Mouse (Mus musculus): ENCODE data around the gene Prex1. TPM values are rescaled to one million over a fixed set of nuclear protein-coding genes. Genes with fewer than 3 reads are reported as not detected.

The Prex1 gene
- polyA plus RNA-seq, 1 experiment from 2014 or later, result 28.5 TPM

DNA sequence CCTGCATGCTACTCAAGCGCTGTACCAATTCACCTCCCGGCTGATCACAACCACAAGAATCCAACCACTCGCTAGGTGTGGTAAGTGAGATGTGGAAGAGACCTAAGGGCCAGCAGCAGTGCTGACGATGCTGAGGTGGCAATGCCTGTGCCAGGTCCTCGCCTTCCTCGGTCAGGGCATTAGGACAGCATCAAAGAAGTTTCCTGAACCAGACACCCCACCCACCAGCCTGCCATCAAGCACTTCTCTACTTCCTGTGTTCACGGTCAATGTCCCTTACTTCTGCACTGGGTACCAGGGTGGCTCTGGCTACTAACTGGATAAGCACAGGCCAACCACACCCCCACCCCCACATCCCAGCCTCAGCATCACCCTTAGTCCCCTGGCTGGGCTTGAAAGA is 91.0 kb downstream of the Prex1 start:
- Histone ChIP-seq H3K4me1 (replicated peaks) (peaks cover 43% of the 10 kb centered on the region), H3K4me2 (no peak overlapping the region), H3K4me3 (no peak overlapping the region), H3K9me3 (no peaks in the 10 kb centered on the region), H3K36me3 (peaks cover 19% of the 10 kb centered on the region), H3K9ac (peak overlapping the region; percentile 56), H3K27ac (replicated peaks) (peak overlapping the region; percentile 82), H3K27me3 (no peaks in the 10 kb centered on the region)
- 87% methylated on average over 7 of the region's 7 CpGs for WGBS
- ATAC-seq (ENCODE audit: low read depth), result no peak; the same call in 1 of the 2 replicates

DNA sequence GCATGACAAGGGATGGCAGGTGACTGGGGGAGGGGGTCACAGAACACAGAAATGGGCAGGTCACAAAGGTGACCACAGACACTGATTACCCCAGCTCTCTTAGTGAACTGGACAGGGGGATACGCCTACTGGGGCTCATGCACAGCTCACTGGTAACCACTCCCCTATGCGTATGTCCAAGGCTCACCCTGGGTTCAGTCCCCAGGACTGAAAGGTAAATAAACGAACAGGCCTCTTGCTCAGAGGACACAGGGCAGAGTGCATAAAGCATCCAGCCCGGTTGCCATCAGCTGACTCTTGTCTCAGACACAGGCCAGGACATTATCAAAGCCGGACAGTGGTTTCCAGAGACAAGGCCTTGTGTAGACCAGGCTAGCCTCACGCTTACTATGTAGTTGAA is 91.6 kb downstream of the Prex1 start:
- no peaks in the 10 kb centered on the region for H3K27me3 ChIP-seq

DNA sequence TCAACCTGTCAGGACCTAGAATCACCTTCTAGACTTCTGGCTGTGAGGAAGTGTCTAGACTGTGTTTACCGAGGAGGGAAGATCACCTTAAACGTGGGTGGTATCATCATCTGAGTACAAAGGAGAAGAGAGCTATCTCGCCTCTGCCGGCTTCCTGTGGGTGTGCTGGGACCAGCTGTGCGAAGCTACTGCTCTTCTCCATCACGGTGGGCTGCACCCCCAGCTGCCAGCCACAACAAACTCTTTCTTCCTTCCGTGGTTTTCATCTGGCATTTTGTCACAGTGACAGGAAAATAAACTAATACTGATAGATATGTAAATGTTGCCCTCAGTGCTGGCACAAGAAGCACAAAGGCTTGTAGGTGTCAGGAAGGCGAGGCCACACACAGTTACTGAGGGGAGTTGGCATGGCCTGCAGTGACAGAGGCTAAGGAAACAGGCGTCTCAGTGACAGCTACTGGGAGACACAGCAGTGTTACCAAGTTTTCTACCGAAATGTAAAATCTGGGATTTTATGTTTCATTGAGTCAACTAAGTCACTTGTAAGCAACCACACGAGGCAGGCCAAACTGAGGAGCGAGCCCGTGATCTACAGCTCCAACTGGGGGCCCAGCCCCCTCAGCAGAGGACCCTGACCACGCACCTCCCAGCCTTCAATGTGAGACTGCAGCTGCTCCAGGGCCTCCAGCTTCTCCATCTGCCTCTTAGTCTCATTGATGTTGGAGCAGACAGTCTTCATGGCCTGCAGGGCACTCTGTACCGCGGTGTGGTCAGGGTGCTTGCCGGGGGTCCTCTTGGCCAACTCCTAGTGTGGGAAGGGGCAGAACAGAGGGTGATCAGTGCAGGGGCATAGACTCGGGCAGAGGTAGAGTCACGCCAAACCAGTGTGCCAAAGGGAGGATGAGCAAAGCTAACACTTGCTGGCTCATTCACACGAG is 92.8 kb downstream of the Prex1 start:
- H3K9ac ChIP-seq, result no peak overlapping the region
- peaks cover 43% of the 10 kb centered on the region for H3K4me1 ChIP-seq (replicated peaks)
- no peaks in the 10 kb centered on the region for H3K9me3 ChIP-seq
- ATAC-seq (ENCODE audit: low read depth), result no peak
- no peak overlapping the region for H3K4me2 ChIP-seq
- H3K27me3 ChIP-seq, result no peaks in the 10 kb centered on the region
- H3K27ac ChIP-seq (replicated peaks), result no peak overlapping the region; the same call in 1 of the 2 replicates
- no peak overlapping the region for H3K4me3 ChIP-seq
- 67% methylated on average over 20 of the region's 20 CpGs for WGBS
- peaks cover 24% of the 10 kb centered on the region for H3K36me3 ChIP-seq

More for the DNA sequence above, 91.6 kb downstream of the Prex1 start:
- Histone ChIP-seq H3K4me3 (no peak overlapping the region), H3K36me3 (peaks cover 24% of the 10 kb centered on the region), H3K4me2 (no peak overlapping the region), H3K27ac (replicated peaks) (peak overlapping the region; percentile 82; the same call in 1 of the 2 replicates), H3K4me1 (replicated peaks) (peaks cover 43% of the 10 kb centered on the region), H3K9me3 (no peaks in the 10 kb centered on the region), H3K9ac (no peak overlapping the region)
- 87% methylated on average over 6 of the region's 6 CpGs for WGBS
- ATAC-seq (ENCODE audit: low read depth), result no peak

DNA sequence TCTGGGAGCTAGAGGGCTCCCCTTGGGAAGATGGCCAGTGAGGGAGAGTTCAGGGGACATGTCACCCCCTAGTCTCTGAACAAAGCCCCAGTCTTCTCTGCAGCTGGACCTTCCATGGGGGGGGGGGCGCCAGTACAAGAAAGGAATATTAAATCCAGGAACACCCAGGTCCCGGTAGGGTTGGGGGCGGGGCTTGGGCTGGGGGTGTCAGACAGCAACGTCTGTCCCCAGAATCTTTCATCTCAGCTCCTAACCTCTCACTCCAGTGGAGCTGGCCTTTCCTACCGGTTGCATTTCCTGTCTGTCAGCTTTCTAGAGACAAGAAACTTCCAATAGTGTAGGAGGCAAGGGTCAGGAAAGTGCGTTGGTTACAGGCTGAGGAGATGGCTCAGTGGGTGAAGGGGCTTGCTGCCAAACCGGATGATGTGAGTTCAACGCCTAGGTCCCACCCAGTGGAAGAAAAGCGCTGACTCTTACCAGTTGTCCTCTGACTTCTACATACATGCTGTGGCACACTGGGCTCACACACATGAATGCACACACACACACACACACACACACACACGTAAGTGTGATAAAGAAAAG is 93.6 kb downstream of the Prex1 start:
- Histone ChIP-seq H3K27ac (replicated peaks) (no peak overlapping the region), H3K4me1 (replicated peaks) (peaks cover 43% of the 10 kb centered on the region), H3K9ac (no peak overlapping the region), H3K9me3 (no peaks in the 10 kb centered on the region), H3K4me3 (no peak overlapping the region), H3K36me3 (peaks cover 24% of the 10 kb centered on the region), H3K27me3 (no peaks in the 10 kb centered on the region), H3K4me2 (no peak overlapping the region)
- no peak for ATAC-seq (ENCODE audit: low read depth)
- WGBS, result 79% methylated on average over 10 of the region's 10 CpGs

DNA sequence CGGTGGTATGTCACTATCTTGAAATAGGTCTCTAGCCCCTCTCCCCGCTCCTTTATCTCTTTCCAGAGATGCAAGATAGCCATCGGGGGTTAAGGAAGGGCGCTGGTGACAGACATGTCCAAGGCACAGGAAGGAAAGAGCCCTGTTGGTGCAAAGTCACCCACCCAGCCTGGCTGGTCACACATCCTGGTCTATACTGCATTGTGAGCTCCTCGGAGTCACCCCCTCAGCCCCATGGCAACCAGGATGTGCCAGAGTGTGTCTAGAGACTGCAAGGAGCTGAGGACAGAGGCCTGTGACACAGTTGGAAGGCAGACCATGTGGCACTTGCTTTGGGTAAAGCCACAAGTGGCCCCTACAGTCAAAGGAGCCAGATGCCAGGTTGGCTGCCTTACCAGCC is 94.4 kb downstream of the Prex1 start:
- H3K27me3 ChIP-seq, result no peaks in the 10 kb centered on the region
- WGBS, result 91% methylated on average over 5 of the region's 5 CpGs
- H3K27ac ChIP-seq (replicated peaks), result 0 out of 2 replicates have a peak overlapping the region, but pooled peaks have one; percentile 24
- H3K9ac ChIP-seq, result no peak overlapping the region
- H3K36me3 ChIP-seq, result peaks cover 24% of the 10 kb centered on the region
- H3K9me3 ChIP-seq, result no peaks in the 10 kb centered on the region
- no peak overlapping the region for H3K4me3 ChIP-seq
- no peak for ATAC-seq (ENCODE audit: low read depth)
- peaks cover 38% of the 10 kb centered on the region for H3K4me1 ChIP-seq (replicated peaks)
- H3K4me2 ChIP-seq, result no peak overlapping the region

DNA sequence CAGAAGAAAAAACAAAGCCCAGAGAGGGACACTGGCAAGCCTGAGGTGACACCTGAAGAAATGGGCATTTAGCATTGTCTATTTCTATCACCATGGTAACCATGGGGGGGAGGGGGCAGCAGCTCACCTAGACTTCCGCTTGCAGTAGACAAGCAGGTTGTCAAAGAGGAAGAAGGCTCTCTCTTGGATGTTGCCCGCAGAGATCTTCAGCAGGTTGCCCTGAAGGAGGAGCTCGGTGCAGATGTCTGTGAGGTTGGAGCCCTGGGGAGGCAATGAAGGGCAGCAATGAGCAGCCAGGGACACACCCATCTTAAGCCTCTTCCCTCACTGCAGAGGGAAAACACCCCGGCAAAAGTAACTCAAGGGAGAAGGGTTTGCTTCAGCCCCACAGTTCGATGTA is 95.9 kb downstream of the Prex1 start:
- Histone ChIP-seq H3K36me3 (peaks cover 29% of the 10 kb centered on the region), H3K4me2 (no peak overlapping the region), H3K4me3 (no peak overlapping the region), H3K9ac (no peak overlapping the region), H3K27me3 (no peaks in the 10 kb centered on the region), H3K9me3 (no peaks in the 10 kb centered on the region), H3K4me1 (replicated peaks) (peaks cover 25% of the 10 kb centered on the region), H3K27ac (replicated peaks) (no peak overlapping the region)
- WGBS, result 89% methylated on average over 5 of the region's 5 CpGs
- no peak for ATAC-seq (ENCODE audit: low read depth)

DNA sequence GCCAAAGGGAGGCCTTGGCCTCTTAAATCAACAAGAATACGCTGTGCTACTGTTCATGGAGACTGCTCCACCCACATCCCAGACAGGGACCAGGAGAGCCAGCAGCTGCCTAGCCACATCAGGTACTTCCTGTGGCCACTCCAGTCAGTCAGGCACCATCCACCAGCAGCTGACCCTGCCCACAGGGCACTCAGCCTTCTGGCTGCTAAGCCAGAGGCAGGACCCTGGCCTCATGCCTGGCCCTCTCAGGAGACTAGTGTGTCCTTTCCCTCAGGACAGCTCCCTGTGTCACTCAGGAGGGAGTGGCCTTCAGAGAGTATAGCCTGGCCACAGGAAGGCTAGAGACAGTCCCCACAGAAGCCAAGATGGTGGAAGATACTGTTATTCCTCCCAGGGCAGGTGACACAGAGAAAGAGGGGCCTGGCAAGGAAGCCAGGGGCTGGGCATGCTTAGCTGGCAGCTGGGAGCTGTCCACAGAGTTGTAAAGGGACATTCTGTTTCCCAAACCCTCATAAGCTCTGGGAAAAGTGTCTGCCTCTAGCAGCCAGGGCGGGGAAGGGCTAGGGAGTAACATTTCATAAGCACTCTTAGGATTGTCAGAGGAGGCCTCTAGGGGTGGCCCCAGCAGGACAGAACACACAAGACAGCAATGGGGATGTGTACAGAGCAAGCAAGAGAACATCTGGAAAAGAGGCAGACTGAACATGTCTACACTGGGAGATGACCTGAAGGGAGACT is 98.1 kb downstream of the Prex1 start:
- Histone ChIP-seq H3K4me1 (replicated peaks) (peaks cover 6% of the 10 kb centered on the region; the same call in 1 of the 2 replicates), H3K4me3 (no peak overlapping the region), H3K27me3 (no peaks in the 10 kb centered on the region), H3K9me3 (no peaks in the 10 kb centered on the region), H3K36me3 (peaks cover 32% of the 10 kb centered on the region), H3K9ac (no peak overlapping the region), H3K4me2 (no peak overlapping the region), H3K27ac (replicated peaks) (no peak overlapping the region)
- no peak for ATAC-seq (ENCODE audit: low read depth)
- 84% methylated on average over 2 of the region's 2 CpGs for WGBS

DNA sequence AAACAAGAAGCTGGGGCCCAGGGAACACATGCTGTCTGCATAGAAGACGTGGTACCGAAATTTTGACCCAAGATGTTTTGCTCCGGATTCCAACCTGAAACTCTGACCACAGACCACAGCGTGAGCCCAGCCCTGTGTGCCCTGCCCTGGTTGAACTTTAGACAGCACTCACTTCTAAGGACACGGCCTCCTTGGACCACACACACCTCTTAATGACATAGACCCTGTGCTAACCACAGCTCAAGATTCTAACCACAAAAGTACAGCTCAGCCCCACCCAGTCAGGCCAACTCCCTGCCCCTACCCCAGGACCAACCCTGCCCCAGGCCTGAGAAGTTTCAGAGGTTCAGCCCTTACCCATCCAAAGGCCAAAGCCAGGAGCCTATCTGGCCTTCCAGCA is 103.4 kb downstream of the Prex1 start:
- 91% methylated on average over 5 of the region's 5 CpGs for WGBS
- no peaks in the 10 kb centered on the region for H3K27me3 ChIP-seq
- H3K27ac ChIP-seq (replicated peaks), result no peak overlapping the region
- no peak overlapping the region for H3K4me2 ChIP-seq
- H3K4me3 ChIP-seq, result no peak overlapping the region
- H3K4me1 ChIP-seq (replicated peaks), result no peaks in the 10 kb centered on the region; the same call in 1 of the 2 replicates
- H3K9me3 ChIP-seq, result no peaks in the 10 kb centered on the region
- H3K9ac ChIP-seq, result no peak overlapping the region
- no peak for ATAC-seq (ENCODE audit: low read depth)
- peaks cover 17% of the 10 kb centered on the region for H3K36me3 ChIP-seq

DNA sequence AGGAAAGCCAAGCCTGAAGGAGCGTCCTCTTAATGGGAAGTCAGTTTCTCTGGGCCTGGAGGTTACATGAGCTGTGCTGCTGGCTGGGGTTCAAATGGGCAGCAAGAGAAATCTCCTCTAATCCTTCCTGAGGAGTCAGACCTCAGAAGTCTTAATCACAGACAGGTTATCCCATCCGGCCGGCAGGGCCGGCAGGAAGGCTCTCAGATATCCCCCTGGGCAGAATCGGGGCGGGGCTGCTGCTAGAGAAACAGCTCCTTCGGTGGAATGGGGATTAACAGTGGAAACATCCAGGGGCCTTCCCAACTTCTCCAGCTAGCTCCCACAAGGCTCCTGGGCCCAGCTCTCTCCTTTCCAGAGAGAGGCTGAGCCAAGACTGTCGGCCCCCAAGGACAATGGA is 105.1 kb downstream of the Prex1 start:
- Histone ChIP-seq H3K36me3 (peaks cover 17% of the 10 kb centered on the region), H3K4me2 (no peak overlapping the region), H3K4me3 (no peak overlapping the region), H3K9me3 (no peaks in the 10 kb centered on the region), H3K9ac (0 out of 2 replicates have a peak overlapping the region, but pooled peaks have one; percentile 38), H3K4me1 (replicated peaks) (no peaks in the 10 kb centered on the region; the same call in 1 of the 2 replicates), H3K27me3 (no peaks in the 10 kb centered on the region), H3K27ac (replicated peaks) (peak overlapping the region; percentile 33; the same call in 1 of the 2 replicates)
- no peak for ATAC-seq (ENCODE audit: low read depth)
- WGBS, result 60% methylated on average over 8 of the region's 8 CpGs

DNA sequence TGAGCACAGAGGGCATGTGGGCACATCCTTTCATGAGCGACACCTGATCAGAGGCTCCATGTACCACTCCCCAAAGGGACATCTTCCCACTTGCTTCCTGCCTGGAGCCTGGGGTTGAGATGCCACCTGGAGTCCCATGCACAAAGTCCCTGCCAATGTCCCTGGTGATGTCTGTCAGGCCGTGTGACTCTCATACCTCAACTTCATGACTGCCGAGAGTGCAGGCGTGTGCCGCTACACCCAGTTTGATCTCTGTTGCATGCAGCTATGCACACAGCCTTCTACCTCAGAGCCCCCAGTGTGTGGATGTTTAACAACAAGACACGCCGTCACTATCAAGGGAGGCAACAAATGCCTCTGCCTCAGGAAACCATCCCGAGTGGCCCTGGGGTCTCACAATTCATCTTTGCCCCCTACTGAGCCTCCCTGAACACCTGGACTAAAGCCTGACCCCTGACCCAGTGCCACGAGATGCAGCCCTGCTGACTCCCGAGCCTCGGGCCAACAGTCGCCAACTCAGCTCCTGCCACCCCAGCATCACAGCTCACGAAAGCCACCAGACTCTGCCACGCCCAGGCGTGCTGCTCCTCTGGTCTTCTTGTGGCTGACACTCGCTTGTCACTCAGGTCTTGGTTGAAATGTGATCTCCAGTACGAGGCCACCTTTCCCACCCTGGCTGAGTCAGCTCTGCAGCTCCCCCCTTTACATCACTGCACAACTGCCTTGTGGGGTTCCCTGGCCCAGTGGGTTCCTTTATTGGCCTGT is 107.0 kb downstream of the Prex1 start:
- no peaks in the 10 kb centered on the region for H3K27me3 ChIP-seq
- H3K27ac ChIP-seq (replicated peaks), result no peak overlapping the region
- peaks cover 23% of the 10 kb centered on the region for H3K36me3 ChIP-seq
- H3K4me1 ChIP-seq (replicated peaks), result no peaks in the 10 kb centered on the region; the same call in 1 of the 2 replicates
- no peak overlapping the region for H3K4me3 ChIP-seq
- no peak for ATAC-seq (ENCODE audit: low read depth)
- 79% methylated on average over 17 of the region's 17 CpGs for WGBS
- no peak overlapping the region for H3K9ac ChIP-seq
- no peak overlapping the region for H3K4me2 ChIP-seq
- no peaks in the 10 kb centered on the region for H3K9me3 ChIP-seq

DNA sequence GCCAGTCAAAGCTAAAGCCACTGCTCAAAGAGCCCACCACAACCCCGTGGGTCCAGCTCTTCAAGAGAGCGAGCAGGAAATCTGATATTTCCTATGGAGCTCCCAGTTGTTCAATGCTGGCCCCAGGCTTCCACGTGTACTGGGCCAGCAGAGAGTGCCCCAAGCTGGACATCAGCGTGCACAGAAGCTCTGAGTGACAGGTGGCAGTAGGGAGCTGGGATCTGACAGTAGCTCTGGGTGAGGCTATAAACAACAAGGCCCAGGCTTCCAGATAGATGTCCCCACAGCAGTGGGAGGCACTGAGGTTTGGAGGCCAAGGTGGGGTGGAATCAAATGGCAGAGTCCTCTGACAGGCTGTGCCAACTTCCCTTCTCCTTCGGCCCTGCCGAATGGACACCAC is 107.6 kb downstream of the Prex1 start:
- 69% methylated on average over 6 of the region's 6 CpGs for WGBS
- H3K27me3 ChIP-seq, result no peaks in the 10 kb centered on the region
- H3K9ac ChIP-seq, result no peak overlapping the region
- no peak overlapping the region for H3K4me3 ChIP-seq
- H3K4me1 ChIP-seq (replicated peaks), result no peaks in the 10 kb centered on the region; the same call in 1 of the 2 replicates
- peaks cover 29% of the 10 kb centered on the region for H3K36me3 ChIP-seq
- ATAC-seq (ENCODE audit: low read depth), result no peak
- no peak overlapping the region for H3K27ac ChIP-seq (replicated peaks)
- H3K9me3 ChIP-seq, result no peaks in the 10 kb centered on the region
- H3K4me2 ChIP-seq, result no peak overlapping the region

Measured in neural tube, embryonic 13.5 days (tissue).